Mouse (Mus musculus): Measurements from ENCODE around the gene Nxph3. TPM values are rescaled to one million over a fixed set of nuclear protein-coding genes. Genes with fewer than 3 reads are reported as not detected.
A peak's percentile ranks its signal among the peaks of the same experiment; 100 is the strongest.

Nxph3 gene
- total RNA-seq (2012; rRNA removed) (0.17 TPM in 1 of 2 replicates, not detected in the other), total RNA-seq (2014; rRNA removed) (not detected in 2 replicates), polyA plus RNA-seq (2012; ENCODE audit: insufficient read length, low read depth) (not detected in 2 replicates)

DNA sequence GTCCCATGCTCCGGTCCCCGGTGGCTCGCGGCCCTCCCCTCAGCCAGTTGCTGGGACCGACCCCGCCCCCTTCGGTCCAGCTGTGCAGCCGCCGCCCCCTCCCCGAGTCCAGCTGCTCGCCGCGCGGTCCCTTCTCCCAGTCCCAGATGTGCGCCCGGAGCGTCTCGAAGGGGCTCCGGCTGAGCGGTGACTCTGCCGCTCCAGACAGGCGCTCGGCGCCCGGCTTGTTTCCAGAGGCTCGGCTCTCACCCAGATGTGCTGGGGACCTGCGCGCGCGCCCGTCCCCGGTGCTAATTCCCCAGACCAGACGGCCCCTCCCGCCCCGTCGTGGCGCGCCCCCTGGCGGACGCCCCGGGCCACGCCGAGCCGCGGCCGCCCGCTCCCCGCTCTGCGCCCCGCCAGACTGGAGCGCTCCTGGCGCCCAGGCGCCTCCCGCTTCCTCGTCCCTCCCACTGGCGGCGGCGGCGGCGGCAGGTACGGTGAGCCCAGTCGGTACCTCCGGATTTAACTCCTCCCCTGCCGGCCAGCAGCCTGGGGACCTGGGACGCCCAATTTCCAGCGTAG, at the start of gene Nxph3:
TSS of gene Nxph3 (minus strand) at position 273 of the 564 bp plus-strand sequence.
- H3K9me3 ChIP-seq (replicated peaks; ENCODE audit: low read length), result no peaks in the 10 kb centered on the region
- H3K36me3 ChIP-seq (replicated peaks in 1 of 2; ENCODE audit: control insufficient read depth in 1 of 2, insufficient read depth in 1 of 2, low read length in 1 of 2), result no peaks in the 10 kb centered on the region
- in situ Hi-C loops (cut with MboI; ENCODE audit: low pct_ligation_motif_present, low pct_unique_long_range_greater_than_20kb, low sequenced_read_pairs) (no loop called here), dilution Hi-C loops (cut with MboI; ENCODE audit: extremely low pct_ligation_motif_present, extremely low pct_unique_long_range_greater_than_20kb, low sequenced_read_pairs) (no loop called here)
- H3K27me3 ChIP-seq (replicated peaks), result peaks cover 93% of the 10 kb centered on the region
- no peaks in the 10 kb centered on the region for H3K79me2 ChIP-seq (replicated peaks; ENCODE audit: control insufficient read depth, extremely low read depth, insufficient read depth, poor library complexity, severe bottlenecking)
- H3K4me3 ChIP-seq (replicated peaks in 1 of 3; ENCODE audit: low read depth in 2 of 3, low read length in 2 of 3, poor library complexity in 1 of 3), result peak within 1 kb of the TSS in 1 of 3 experiments; percentile 52
- peak; percentile 44 for DNase-seq (ENCODE audit: extremely low read depth)
- TF ChIP-seq ZMIZ1 (IDR thresholded peaks at IDR 0.05; ENCODE audit: low read depth, low read length) (no peak), EP300 (IDR thresholded peaks at IDR 0.05; ENCODE audit: low read length) (no peak), ZC3H11A (IDR thresholded peaks at IDR 0.05; ENCODE audit: low read depth, low read length) (no peak), USF2 (conservative IDR thresholded peaks at IDR 0.05; ENCODE audit: low read depth, low read length) (no peak), MEF2A (IDR thresholded peaks at IDR 0.05; ENCODE audit: borderline replicate concordance, low read depth, low read length) (no peak), USF1 (IDR thresholded peaks at IDR 0.05; ENCODE audit: low read depth, low read length) (no peak), MAZ (IDR thresholded peaks at IDR 0.05; ENCODE audit: low read depth, low read length) (0 out of 2 replicates have a peak, but pooled peaks have one; percentile 22), MAFK (IDR thresholded peaks at IDR 0.05; ENCODE audit: insufficient replicate concordance, low read length) (no peak), ZKSCAN1 (IDR thresholded peaks at IDR 0.05; ENCODE audit: borderline replicate concordance, low read depth, low read length) (no peak), RCOR1 (conservative IDR thresholded peaks at IDR 0.05; ENCODE audit: low read depth, low read length) (no peak), CHD1 (IDR thresholded peaks at IDR 0.05; ENCODE audit: low read depth, low read length) (no peak), MXI1 (IDR thresholded peaks at IDR 0.05; ENCODE audit: low read depth, low read length) (no peak; the same call in 1 of the 2 replicates), RAD21 (IDR thresholded peaks at IDR 0.05; ENCODE audit: low read depth, low read length) (peak; percentile 18), SMC3 (IDR thresholded peaks at IDR 0.05; ENCODE audit: low read depth, low read length) (peak; percentile 62), TBP (conservative IDR thresholded peaks at IDR 0.05; ENCODE audit: low read depth, low read length) (no peak), JUND (conservative IDR thresholded peaks at IDR 0.05; ENCODE audit: low read depth, low read length) (no peak), NRF1 (IDR thresholded peaks at IDR 0.05; ENCODE audit: low read depth, low read length) (peak; percentile 75), CTCF (conservative IDR thresholded peaks at IDR 0.05 in 1 of 2, IDR thresholded peaks at IDR 0.05 in 1 of 2; ENCODE audit: low read depth in 2 of 2, low read length in 2 of 2) (peak in 1 of 2 experiments; percentile 73; a peak in 2 of 4 replicates), ELF1 (IDR thresholded peaks at IDR 0.05; ENCODE audit: low read depth, low read length) (peak; percentile 31; the same call in 1 of the 2 replicates), UBTF (IDR thresholded peaks at IDR 0.05; ENCODE audit: low read depth, low read length) (0 out of 2 replicates have a peak, but pooled peaks have one; percentile 42), MYC (IDR thresholded peaks at IDR 0.05; ENCODE audit: low read depth, low read length) (no peak), SIN3A (IDR thresholded peaks at IDR 0.05; ENCODE audit: low read length) (0 out of 2 replicates have a peak, but pooled peaks have one; percentile 41), TCF12 (IDR thresholded peaks at IDR 0.05; ENCODE audit: low read depth, low read length) (no peak)
- no peak within 1 kb of the TSS for H3K27ac ChIP-seq (ENCODE audit: insufficient read depth, low read depth)
- peaks cover 5 to 15% of the 10 kb centered on the region in 2 experiments for H3K4me1 ChIP-seq (ENCODE audit: control insufficient read depth in 1 of 2, insufficient read depth in 2 of 2)
- H3K9ac ChIP-seq (ENCODE audit: insufficient read depth, low read depth), result no peak within 1 kb of the TSS
- H3K4me2 ChIP-seq (ENCODE audit: insufficient read depth, low read depth, poor library complexity, severe bottlenecking), result peak within 1 kb of the TSS; percentile 48

Measured in CH12.LX (cell line).